Mouse (Mus musculus): ENCODE measurements around the gene Psme2. TPM values are rescaled to one million over a fixed set of nuclear protein-coding genes. Genes with fewer than 3 reads are reported as not detected.

Psme2 gene
- polyA plus RNA-seq, 1 experiment from 2014 or later: 237 TPM

GRCm38 (mm10) chr14:55558740-55559448 lies 32.0 kb downstream of the Psme2 start:
- H3K4me1 ChIP-seq (ENCODE audit: control insufficient read depth, insufficient read depth, low read length): peaks cover 4% of the 10 kb centered on the region; the same call in 1 of the 2 replicates
- no peaks in the 10 kb centered on the region for H3K9me3 ChIP-seq (replicated peaks; ENCODE audit: control insufficient read depth, low read length)
- peak overlapping the region; percentile 90; the same call in 1 of the 2 replicates for H3K27ac ChIP-seq (replicated peaks; ENCODE audit: low read depth, low read length)
- peak overlapping the region; percentile 64; the same call in 1 of the 2 replicates for H3K4me2 ChIP-seq (ENCODE audit: low read depth, low read length)
- H3K9ac ChIP-seq (replicated peaks; ENCODE audit: low read length): no peak overlapping the region
- ATAC-seq (replicated peaks; ENCODE audit: insufficient number of reproducible peaks, low FRiP score, low TSS enrichment, low read depth): no peak
- H3K36me3 ChIP-seq (replicated peaks; ENCODE audit: control insufficient read depth, insufficient read depth, low read depth, low read length): no peaks in the 10 kb centered on the region
- H3K4me3 ChIP-seq (ENCODE audit: low read depth, low read length): peak overlapping the region; percentile 56
- H3K27me3 ChIP-seq (ENCODE audit: control insufficient read depth, insufficient read depth, low read length): no peaks in the 10 kb centered on the region
- 58% methylated on average over 6 of the region's 6 CpGs for WGBS
- DNase-seq (ENCODE audit: low spot score): no peak

- Histone ChIP-seq H3K9ac (replicated peaks; ENCODE audit: low read length) (no peak overlapping the region), H3K4me2 (ENCODE audit: low read depth, low read length) (no peak overlapping the region), H3K36me3 (replicated peaks; ENCODE audit: control insufficient read depth, insufficient read depth, low read depth, low read length) (no peaks in the 10 kb centered on the region), H3K27me3 (ENCODE audit: control insufficient read depth, insufficient read depth, low read length) (no peaks in the 10 kb centered on the region), H3K9me3 (replicated peaks; ENCODE audit: control insufficient read depth, low read length) (no peaks in the 10 kb centered on the region), H3K27ac (replicated peaks; ENCODE audit: low read depth, low read length) (no peak overlapping the region), H3K4me3 (ENCODE audit: low read depth, low read length) (no peak overlapping the region), H3K4me1 (ENCODE audit: control insufficient read depth, insufficient read depth, low read length) (peaks cover 4% of the 10 kb centered on the region; the same call in 1 of the 2 replicates)
- ATAC-seq (replicated peaks; ENCODE audit: insufficient number of reproducible peaks, low FRiP score, low TSS enrichment, low read depth): no peak
- WGBS: 93% methylated on average over 3 of the region's 3 CpGs
- DNase-seq (ENCODE audit: low spot score): no peak
Observed at GRCm38 (mm10) chr14:55557587-55557986, 33.3 kb downstream of the Psme2 start.

GRCm38 (mm10) chr14:55557003-55557402 lies 33.9 kb downstream of the Psme2 start:
- 28% methylated on average over 5 of the region's 5 CpGs for WGBS
- Histone ChIP-seq H3K4me3 (ENCODE audit: low read depth, low read length) (no peak overlapping the region), H3K27me3 (ENCODE audit: control insufficient read depth, insufficient read depth, low read length) (no peaks in the 10 kb centered on the region), H3K9ac (replicated peaks; ENCODE audit: low read length) (no peak overlapping the region), H3K9me3 (replicated peaks; ENCODE audit: control insufficient read depth, low read length) (no peaks in the 10 kb centered on the region), H3K4me2 (ENCODE audit: low read depth, low read length) (no peak overlapping the region), H3K4me1 (ENCODE audit: control insufficient read depth, insufficient read depth, low read length) (peaks cover 4% of the 10 kb centered on the region; the same call in 1 of the 2 replicates), H3K27ac (replicated peaks; ENCODE audit: low read depth, low read length) (no peak overlapping the region), H3K36me3 (replicated peaks; ENCODE audit: control insufficient read depth, insufficient read depth, low read depth, low read length) (no peaks in the 10 kb centered on the region)
- ATAC-seq (replicated peaks; ENCODE audit: insufficient number of reproducible peaks, low FRiP score, low TSS enrichment, low read depth) (no peak), DNase-seq (ENCODE audit: low spot score) (peak; percentile 77)

GRCm38 (mm10) chr14:55555788-55556187 lies 35.1 kb downstream of the Psme2 start:
- H3K9me3 ChIP-seq (replicated peaks; ENCODE audit: control insufficient read depth, low read length): no peaks in the 10 kb centered on the region
- H3K27me3 ChIP-seq (ENCODE audit: control insufficient read depth, insufficient read depth, low read length): no peaks in the 10 kb centered on the region
- no peak for ATAC-seq (replicated peaks; ENCODE audit: insufficient number of reproducible peaks, low FRiP score, low TSS enrichment, low read depth)
- no peak overlapping the region for H3K4me2 ChIP-seq (ENCODE audit: low read depth, low read length)
- no peaks in the 10 kb centered on the region for H3K36me3 ChIP-seq (replicated peaks; ENCODE audit: control insufficient read depth, insufficient read depth, low read depth, low read length)
- H3K4me1 ChIP-seq (ENCODE audit: control insufficient read depth, insufficient read depth, low read length): no peaks in the 10 kb centered on the region
- 73% methylated on average over 3 of the region's 3 CpGs for WGBS
- DNase-seq (ENCODE audit: low spot score): no peak
- no peak overlapping the region for H3K4me3 ChIP-seq (ENCODE audit: low read depth, low read length)
- no peak overlapping the region for H3K9ac ChIP-seq (replicated peaks; ENCODE audit: low read length)
- H3K27ac ChIP-seq (replicated peaks; ENCODE audit: low read depth, low read length): no peak overlapping the region

DNA sequence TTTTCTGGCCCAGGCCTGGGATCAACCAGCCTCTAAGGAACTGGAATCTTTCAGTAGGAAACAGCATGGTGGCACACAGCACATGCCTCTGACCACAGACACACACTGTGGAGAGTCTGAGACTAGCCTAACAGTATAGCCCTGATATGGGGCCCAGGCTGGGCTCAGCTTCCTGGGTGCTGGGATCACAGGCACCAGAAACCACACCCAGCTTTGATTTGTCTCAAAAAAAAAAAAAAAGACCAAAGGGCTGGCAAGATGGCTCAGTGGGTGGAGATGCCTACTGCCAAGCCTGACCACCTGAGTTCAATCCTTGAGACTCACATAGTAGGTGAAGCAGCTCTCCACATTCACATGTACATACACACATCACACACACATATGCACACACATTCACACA lies 36.3 kb downstream of the Psme2 start:
- no peaks in the 10 kb centered on the region for H3K36me3 ChIP-seq (replicated peaks; ENCODE audit: control insufficient read depth, insufficient read depth, low read depth, low read length)
- H3K9ac ChIP-seq (replicated peaks; ENCODE audit: low read length): no peak overlapping the region
- ATAC-seq (replicated peaks; ENCODE audit: insufficient number of reproducible peaks, low FRiP score, low TSS enrichment, low read depth): no peak
- no peak overlapping the region for H3K4me3 ChIP-seq (ENCODE audit: low read depth, low read length)
- H3K27me3 ChIP-seq (ENCODE audit: control insufficient read depth, insufficient read depth, low read length): no peaks in the 10 kb centered on the region
- H3K9me3 ChIP-seq (replicated peaks; ENCODE audit: control insufficient read depth, low read length): no peaks in the 10 kb centered on the region
- no peak overlapping the region for H3K27ac ChIP-seq (replicated peaks; ENCODE audit: low read depth, low read length)
- H3K4me1 ChIP-seq (ENCODE audit: control insufficient read depth, insufficient read depth, low read length): no peaks in the 10 kb centered on the region
- H3K4me2 ChIP-seq (ENCODE audit: low read depth, low read length): no peak overlapping the region
- DNase-seq (ENCODE audit: low spot score): no peak

DNA sequence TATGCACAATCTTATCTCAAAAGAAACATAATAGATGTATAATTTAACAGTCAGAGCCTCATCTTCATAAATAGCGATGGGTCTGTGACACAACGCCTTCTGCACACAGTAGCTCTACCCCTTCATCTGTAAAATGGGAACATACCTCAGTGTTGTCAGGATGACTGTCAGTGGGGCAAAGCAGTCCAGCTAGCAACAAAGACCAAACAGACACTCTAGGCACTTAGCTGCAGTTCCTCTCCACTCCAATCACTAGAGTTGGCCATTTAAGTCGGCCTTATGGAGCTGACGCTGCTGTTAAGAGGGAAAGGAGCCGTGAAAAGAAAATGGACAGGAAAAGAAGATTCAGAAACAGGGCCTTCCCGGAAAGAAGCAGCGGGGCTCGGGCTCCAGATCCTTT lies 39.1 kb downstream of the Psme2 start:
- Histone ChIP-seq H3K9me3 (replicated peaks; ENCODE audit: control insufficient read depth, low read length) (no peaks in the 10 kb centered on the region), H3K4me3 (ENCODE audit: low read depth, low read length) (no peak overlapping the region), H3K27ac (replicated peaks; ENCODE audit: low read depth, low read length) (no peak overlapping the region), H3K4me2 (ENCODE audit: low read depth, low read length) (no peak overlapping the region), H3K36me3 (replicated peaks; ENCODE audit: control insufficient read depth, insufficient read depth, low read depth, low read length) (no peaks in the 10 kb centered on the region; the same call in 1 of the 2 replicates), H3K4me1 (ENCODE audit: control insufficient read depth, insufficient read depth, low read length) (no peaks in the 10 kb centered on the region), H3K27me3 (ENCODE audit: control insufficient read depth, insufficient read depth, low read length) (no peaks in the 10 kb centered on the region), H3K9ac (replicated peaks; ENCODE audit: low read length) (no peak overlapping the region)
- no peak for DNase-seq (ENCODE audit: low spot score)
- WGBS: 92% methylated on average over 8 of the region's 8 CpGs
- ATAC-seq (replicated peaks; ENCODE audit: insufficient number of reproducible peaks, low FRiP score, low TSS enrichment, low read depth): no peak

DNA sequence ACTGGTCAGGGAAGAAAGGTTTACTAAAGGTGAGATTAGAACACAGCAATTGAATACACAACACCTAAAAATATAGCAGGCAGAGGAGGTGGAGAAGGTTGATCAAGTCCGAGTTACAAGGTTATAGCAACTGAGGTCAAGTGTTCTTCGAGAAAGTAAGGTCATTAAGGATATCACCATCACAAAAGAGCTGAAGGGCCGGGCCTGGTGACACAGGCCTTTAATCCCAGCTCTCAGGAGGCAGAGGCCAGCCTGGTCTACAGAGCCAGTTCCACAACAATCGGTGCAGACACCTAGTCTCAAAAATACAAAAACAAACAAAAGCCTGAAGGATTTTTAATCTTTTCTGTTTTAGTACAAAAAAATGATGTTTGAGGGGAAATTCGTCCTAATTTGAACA lies 39.6 kb downstream of the Psme2 start:
- no peak for ATAC-seq (replicated peaks; ENCODE audit: insufficient number of reproducible peaks, low FRiP score, low TSS enrichment, low read depth)
- Histone ChIP-seq H3K9me3 (replicated peaks; ENCODE audit: control insufficient read depth, low read length) (no peaks in the 10 kb centered on the region), H3K4me3 (ENCODE audit: low read depth, low read length) (no peak overlapping the region), H3K36me3 (replicated peaks; ENCODE audit: control insufficient read depth, insufficient read depth, low read depth, low read length) (no peaks in the 10 kb centered on the region; the same call in 1 of the 2 replicates), H3K27ac (replicated peaks; ENCODE audit: low read depth, low read length) (no peak overlapping the region), H3K9ac (replicated peaks; ENCODE audit: low read length) (no peak overlapping the region), H3K27me3 (ENCODE audit: control insufficient read depth, insufficient read depth, low read length) (no peaks in the 10 kb centered on the region), H3K4me1 (ENCODE audit: control insufficient read depth, insufficient read depth, low read length) (no peaks in the 10 kb centered on the region), H3K4me2 (ENCODE audit: low read depth, low read length) (no peak overlapping the region)
- no peak for DNase-seq (ENCODE audit: low spot score)
- 74% methylated on average over 5 of the region's 5 CpGs for WGBS

- Histone ChIP-seq H3K27ac (replicated peaks; ENCODE audit: low read depth, low read length) (no peak overlapping the region), H3K4me2 (ENCODE audit: low read depth, low read length) (no peak overlapping the region), H3K27me3 (ENCODE audit: control insufficient read depth, insufficient read depth, low read length) (no peaks in the 10 kb centered on the region), H3K4me3 (ENCODE audit: low read depth, low read length) (no peak overlapping the region), H3K4me1 (ENCODE audit: control insufficient read depth, insufficient read depth, low read length) (no peaks in the 10 kb centered on the region), H3K9ac (replicated peaks; ENCODE audit: low read length) (no peak overlapping the region), H3K9me3 (replicated peaks; ENCODE audit: control insufficient read depth, low read length) (no peaks in the 10 kb centered on the region), H3K36me3 (replicated peaks; ENCODE audit: control insufficient read depth, insufficient read depth, low read depth, low read length) (no peaks in the 10 kb centered on the region; the same call in 1 of the 2 replicates)
- 86% methylated on average over 6 of the region's 6 CpGs for WGBS
- no peak for DNase-seq (ENCODE audit: low spot score)
- ATAC-seq (replicated peaks; ENCODE audit: insufficient number of reproducible peaks, low FRiP score, low TSS enrichment, low read depth): no peak
Observed at GRCm38 (mm10) chr14:55550191-55550590, 40.7 kb downstream of the Psme2 start.

Data from embryonic facial prominence, embryonic 11.5 days (tissue).